Mouse (Mus musculus): ENCODE results near the gene Nmnat2. TPM values are rescaled to one million over a fixed set of nuclear protein-coding genes. Genes with fewer than 3 reads are reported as not detected.

Gene Nmnat2
- polyA plus RNA-seq, 1 experiment = 8.3 TPM

- TF ChIP-seq USF1 (IDR thresholded peaks at IDR 0.05; ENCODE audit: low read depth) (no peak), CEBPB (IDR thresholded peaks at IDR 0.05; ENCODE audit: low read depth) (peak; percentile 83), CTCF (IDR thresholded peaks at IDR 0.05; ENCODE audit: control insufficient read depth, insufficient read depth, insufficient read length) (peak; percentile 59), MAX (IDR thresholded peaks at IDR 0.05) (peak; percentile 1), FOSL1 (IDR thresholded peaks at IDR 0.05; ENCODE audit: insufficient read depth, low read length, poor library complexity, severe bottlenecking) (no peak)
- H3K36me3 ChIP-seq (ENCODE audit: control insufficient read depth, insufficient read depth) = no peaks in the 10 kb centered on the region
Observed at GRCm38 (mm10) chr1:153092237-153092975, 137.6 kb downstream of the Nmnat2 start.

GRCm38 (mm10) chr1:153093172-153093571, 138.4 kb downstream of the Nmnat2 start:
- TF ChIP-seq MAX (IDR thresholded peaks at IDR 0.05) = no peak
- TF ChIP-seq MYOD1 (IDR thresholded peaks at IDR 0.05; ENCODE audit: control insufficient read depth, insufficient read length, low read depth) = no peak
- no peak for TF ChIP-seq USF1 (IDR thresholded peaks at IDR 0.05; ENCODE audit: low read depth)
- no peak for TF ChIP-seq CTCF (IDR thresholded peaks at IDR 0.05; ENCODE audit: control insufficient read depth, insufficient read depth, insufficient read length)
- no peak for TF ChIP-seq MYOG (IDR thresholded peaks at IDR 0.05; ENCODE audit: control insufficient read depth, extremely low read depth, insufficient read length)
- TF ChIP-seq FOSL1 (IDR thresholded peaks at IDR 0.05; ENCODE audit: insufficient read depth, low read length, poor library complexity, severe bottlenecking) = no peak
- no peak for TF ChIP-seq CEBPB (IDR thresholded peaks at IDR 0.05; ENCODE audit: low read depth)
- Histone ChIP-seq H3K79me2 (ENCODE audit: control insufficient read depth, insufficient read depth) (no peaks in the 10 kb centered on the region), H3K36me3 (ENCODE audit: control insufficient read depth, insufficient read depth) (no peaks in the 10 kb centered on the region), H3ac (ENCODE audit: control insufficient read depth, insufficient read length, low read depth) (no peak overlapping the region), H3K4me3 (ENCODE audit: insufficient read depth, poor library complexity, severe bottlenecking) (no peak overlapping the region), H3K79me3 (ENCODE audit: low read depth) (no peaks in the 10 kb centered on the region), H3K27me3 (ENCODE audit: control insufficient read depth, insufficient read depth, insufficient read length) (no peaks in the 10 kb centered on the region)

More at GRCm38 (mm10) chr1:153092237-153092975, 137.6 kb downstream of the Nmnat2 start:
- no peak overlapping the region for H3K4me3 ChIP-seq (ENCODE audit: insufficient read depth, poor library complexity, severe bottlenecking)
- no peaks in the 10 kb centered on the region for H3K79me2 ChIP-seq (ENCODE audit: control insufficient read depth, insufficient read depth)
- no peak overlapping the region for H3ac ChIP-seq (ENCODE audit: control insufficient read depth, insufficient read length, low read depth)
- no peaks in the 10 kb centered on the region for H3K79me3 ChIP-seq (ENCODE audit: low read depth)
- H3K27me3 ChIP-seq (ENCODE audit: control insufficient read depth, insufficient read depth, insufficient read length) = no peaks in the 10 kb centered on the region

GRCm38 (mm10) chr1:153093581-153093980, 138.8 kb downstream of the Nmnat2 start:
- Histone ChIP-seq H3ac (ENCODE audit: control insufficient read depth, insufficient read length, low read depth) (no peak overlapping the region), H3K27me3 (ENCODE audit: control insufficient read depth, insufficient read depth, insufficient read length) (no peaks in the 10 kb centered on the region), H3K79me2 (ENCODE audit: control insufficient read depth, insufficient read depth) (no peaks in the 10 kb centered on the region), H3K4me3 (ENCODE audit: insufficient read depth, poor library complexity, severe bottlenecking) (no peak overlapping the region), H3K36me3 (ENCODE audit: control insufficient read depth, insufficient read depth) (no peaks in the 10 kb centered on the region), H3K79me3 (ENCODE audit: low read depth) (no peaks in the 10 kb centered on the region)
- TF ChIP-seq USF1 (IDR thresholded peaks at IDR 0.05; ENCODE audit: low read depth) = no peak
- no peak for TF ChIP-seq CTCF (IDR thresholded peaks at IDR 0.05; ENCODE audit: control insufficient read depth, insufficient read depth, insufficient read length)

- no peaks in the 10 kb centered on the region for H3K79me3 ChIP-seq (ENCODE audit: low read depth)
- no peak for TF ChIP-seq USF1 (IDR thresholded peaks at IDR 0.05; ENCODE audit: low read depth)
- TF ChIP-seq MYOG (IDR thresholded peaks at IDR 0.05; ENCODE audit: control insufficient read depth, extremely low read depth, insufficient read length) = no peak
- no peak for TF ChIP-seq CTCF (IDR thresholded peaks at IDR 0.05; ENCODE audit: control insufficient read depth, insufficient read depth, insufficient read length)
- no peak for TF ChIP-seq FOSL1 (IDR thresholded peaks at IDR 0.05; ENCODE audit: insufficient read depth, low read length, poor library complexity, severe bottlenecking)
- TF ChIP-seq MAX (IDR thresholded peaks at IDR 0.05) = no peak
- TF ChIP-seq MYOD1 (IDR thresholded peaks at IDR 0.05; ENCODE audit: control insufficient read depth, insufficient read length, low read depth) = no peak
- TF ChIP-seq CEBPB (IDR thresholded peaks at IDR 0.05; ENCODE audit: low read depth) = no peak
- H3K36me3 ChIP-seq (ENCODE audit: control insufficient read depth, insufficient read depth) = no peaks in the 10 kb centered on the region
- no peaks in the 10 kb centered on the region for H3K27me3 ChIP-seq (ENCODE audit: control insufficient read depth, insufficient read depth, insufficient read length)
- no peak overlapping the region for H3ac ChIP-seq (ENCODE audit: control insufficient read depth, insufficient read length, low read depth)
- no peak overlapping the region for H3K4me3 ChIP-seq (ENCODE audit: insufficient read depth, poor library complexity, severe bottlenecking)
- H3K79me2 ChIP-seq (ENCODE audit: control insufficient read depth, insufficient read depth) = no peaks in the 10 kb centered on the region
Observed at GRCm38 (mm10) chr1:153094226-153095076, 139.7 kb downstream of the Nmnat2 start.

GRCm38 (mm10) chr1:153095328-153095727, 140.5 kb downstream of the Nmnat2 start:
- Histone ChIP-seq H3K27me3 (ENCODE audit: control insufficient read depth, insufficient read depth, insufficient read length) (no peaks in the 10 kb centered on the region), H3K36me3 (ENCODE audit: control insufficient read depth, insufficient read depth) (no peaks in the 10 kb centered on the region), H3ac (ENCODE audit: control insufficient read depth, insufficient read length, low read depth) (no peak overlapping the region), H3K79me2 (ENCODE audit: control insufficient read depth, insufficient read depth) (no peaks in the 10 kb centered on the region), H3K79me3 (ENCODE audit: low read depth) (no peaks in the 10 kb centered on the region), H3K4me3 (ENCODE audit: insufficient read depth, poor library complexity, severe bottlenecking) (no peak overlapping the region)
- TF ChIP-seq CEBPB (IDR thresholded peaks at IDR 0.05; ENCODE audit: low read depth) (no peak), CTCF (IDR thresholded peaks at IDR 0.05; ENCODE audit: control insufficient read depth, insufficient read depth, insufficient read length) (no peak), USF1 (IDR thresholded peaks at IDR 0.05; ENCODE audit: low read depth) (no peak), FOSL1 (IDR thresholded peaks at IDR 0.05; ENCODE audit: insufficient read depth, low read length, poor library complexity, severe bottlenecking) (no peak), MYOD1 (IDR thresholded peaks at IDR 0.05; ENCODE audit: control insufficient read depth, insufficient read length, low read depth) (no peak), MYOG (IDR thresholded peaks at IDR 0.05; ENCODE audit: control insufficient read depth, extremely low read depth, insufficient read length) (no peak), MAX (IDR thresholded peaks at IDR 0.05) (no peak)
